In the genomic region with DNA sequence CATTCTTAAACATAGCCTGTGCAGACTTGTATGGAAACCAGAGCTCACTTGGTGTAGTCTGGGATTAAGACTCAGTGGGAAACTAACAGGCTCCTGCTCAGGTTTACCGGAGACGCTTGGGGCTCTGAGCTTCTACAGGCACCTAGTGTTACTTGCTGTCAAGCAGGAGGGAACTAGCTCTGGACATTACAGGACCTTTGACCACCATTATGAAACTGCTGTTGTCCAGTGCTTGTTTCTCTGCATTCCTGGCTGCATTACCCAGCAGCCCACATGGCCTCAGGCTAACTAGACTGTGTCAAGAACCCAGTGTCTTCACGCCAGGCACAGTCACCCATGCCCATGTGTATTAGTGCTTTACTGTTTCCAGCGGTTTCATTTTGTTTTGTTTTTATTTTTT, we compare ENCODE assay signal across 27 mouse cellular contexts. TPM values are rescaled to one million over a fixed set of nuclear protein-coding genes. Genes with fewer than 3 reads are reported as not detected.
DNase-seq lines count a peak whose midpoint lies in the region; TF ChIP-seq lines count a peak whose summit lies in the region.
"Had no signal": no experiment of that assay in that cellular context is flagged by ENCODE, and none has a peak within 500 bp of the region (broad histone marks: within the 10 kb centered on the region; RNA-seq: fewer than 3 reads in every experiment).

No protein-coding gene starts in this region.

- no peak overlapping the region for H3K4me3 ChIP-seq in liver, adult 2 months (ENCODE audit: insufficient read depth, low read depth, low read length)
- H3K4me3 ChIP-seq: embryonic facial prominence, embryonic 13.5 days; erythroblast, embryonic 14.5 days; forebrain, embryonic 13.5 days; gastrocnemius, adult 2 months; heart, embryonic 15.5 days; hindbrain, embryonic 13.5 days; limb, embryonic 10.5 days; midbrain, embryonic 12.5 days; neural tube, embryonic 15.5 days had no signal

- H3K4me1 ChIP-seq in liver, adult 2 months (ENCODE audit: control insufficient read depth, insufficient read depth, low read length) = peaks cover 3% of the 10 kb centered on the region
- H3K4me1 ChIP-seq: embryonic facial prominence, embryonic 13.5 days; forebrain, embryonic 13.5 days; heart, embryonic 15.5 days; hindbrain, embryonic 13.5 days; limb, embryonic 10.5 days; midbrain, embryonic 12.5 days; neural tube, embryonic 15.5 days had no signal

- peaks cover 42% of the 10 kb centered on the region for H3K36me3 ChIP-seq in liver, adult 2 months (ENCODE audit: control insufficient read depth, insufficient read depth, low read length)

- no peak for TF ChIP-seq CTCF in liver, adult 2 months (IDR thresholded peaks at IDR 0.05; ENCODE audit: low read depth, low read length)

- H3K27me3 ChIP-seq in liver, adult 2 months (ENCODE audit: control insufficient read depth, insufficient read depth, low read length) = no peaks in the 10 kb centered on the region
- H3K27me3 ChIP-seq: embryonic facial prominence, embryonic 13.5 days; forebrain, embryonic 13.5 days; heart, embryonic 15.5 days; hindbrain, embryonic 13.5 days; midbrain, embryonic 12.5 days; neural tube, embryonic 15.5 days had no signal

- H3K79me2 ChIP-seq in liver, adult 2 months (ENCODE audit: control insufficient read depth, insufficient read depth, low read length) = no peaks in the 10 kb centered on the region; the same call in 1 of the 2 replicates

- peak overlapping the region; percentile 76 for H3K27ac ChIP-seq in liver, adult 2 months (replicated peaks; ENCODE audit: insufficient read depth, low read depth, low read length)
- H3K27ac ChIP-seq: embryonic facial prominence, embryonic 13.5 days; forebrain, embryonic 13.5 days; gastrocnemius, adult 2 months; heart, embryonic 15.5 days; hindbrain, embryonic 13.5 days; limb, embryonic 10.5 days; midbrain, embryonic 12.5 days; neural tube, embryonic 15.5 days; stomach, postnatal 0 days had no signal

- TF ChIP-seq POLR2A in liver, adult 2 months (IDR thresholded peaks at IDR 0.05; ENCODE audit: extremely low read depth, insufficient read depth, low read length) = no peak

- H3K9ac ChIP-seq in liver, adult 2 months (ENCODE audit: low read depth, low read length) = no peak overlapping the region
- H3K9ac ChIP-seq: embryonic facial prominence, embryonic 13.5 days; forebrain, embryonic 13.5 days; heart, embryonic 15.5 days; hindbrain, embryonic 13.5 days; midbrain, embryonic 12.5 days; neural tube, embryonic 15.5 days had no signal

- DNase-seq in liver, adult 2 months (ENCODE audit: extremely low read depth, low read depth, low spot score) = peak; percentile 93
- DNase-seq in liver = no peak
- peak; percentile 62 for DNase-seq in fat pad, adult 2 months (ENCODE audit: extremely low read depth, low read depth, low spot score)
- DNase-seq in kidney, postnatal 36 days = peak; percentile 36 to 73
- DNase-seq in yolk sac, embryonic 10.5 days (ENCODE audit: low spot score) = peak; percentile 75
- DNase-seq in embryo, embryonic 10 days (ENCODE audit: low spot score) = no peak
- DNase-seq in right cerebral cortex, postnatal 36 days (ENCODE audit: low spot score in 2 of 2) = no peak
- DNase-seq: adrenal gland, postnatal 36 days; cerebellum, adult 11-12 months; cerebellum, postnatal 25 days; embryo, embryonic 11 days; gastrocnemius, adult 2 months; heart, postnatal 36 days; lung, adult 18-20 months; lung, postnatal 14 days; right cerebral cortex, adult 18-20 months; thymus, adult 2 months; thymus, postnatal 4 days had no signal

- 18% methylated on average over 4 of the region's 4 CpGs for WGBS in liver, adult 2 months

RNA-seq across cellular contexts. Expression of a gene that starts 20.7 kb away (rescaled TPM):
- total RNA-seq in liver, adult 2 months (2014; rRNA removed) = 56.7 and 94.2 TPM in 2 replicates
- polyA plus RNA-seq in liver, adult 2 months (2012; rRNA removed) = 109 and 149 TPM in 2 replicates

RNA-seq across cellular contexts. Expression of a gene that starts 20.7 kb away (rescaled TPM):
- 23.0 and 23.6 TPM in 2 replicates for total RNA-seq in liver, adult 2 months (2014; rRNA removed)
- polyA plus RNA-seq in liver, adult 2 months (2012; rRNA removed) = 22.2 and 22.3 TPM in 2 replicates

RNA-seq across cellular contexts. Expression of a gene that starts 20.8 kb away (rescaled TPM):
- 26.0 and 27.9 TPM in 2 replicates for total RNA-seq in liver, adult 2 months (2014; rRNA removed)
- polyA plus RNA-seq in liver, adult 2 months (2012; rRNA removed) = 17.2 and 22.8 TPM in 2 replicates

Comparison
In these comparisons a context has a peak if more than half of its experiments do, and no peak if none do; other contexts are left out.
1. DNase-seq: peak in liver, adult 2 months (single experiment), fat pad, adult 2 months (single experiment), kidney, postnatal 36 days (2 of 2) and yolk sac, embryonic 10.5 days (single experiment); none in liver (single experiment), embryo, embryonic 10 days (single experiment) and right cerebral cortex, postnatal 36 days (0 of 2).